Mouse (Mus musculus): ENCODE results near the gene Atrnl1.

DNA sequence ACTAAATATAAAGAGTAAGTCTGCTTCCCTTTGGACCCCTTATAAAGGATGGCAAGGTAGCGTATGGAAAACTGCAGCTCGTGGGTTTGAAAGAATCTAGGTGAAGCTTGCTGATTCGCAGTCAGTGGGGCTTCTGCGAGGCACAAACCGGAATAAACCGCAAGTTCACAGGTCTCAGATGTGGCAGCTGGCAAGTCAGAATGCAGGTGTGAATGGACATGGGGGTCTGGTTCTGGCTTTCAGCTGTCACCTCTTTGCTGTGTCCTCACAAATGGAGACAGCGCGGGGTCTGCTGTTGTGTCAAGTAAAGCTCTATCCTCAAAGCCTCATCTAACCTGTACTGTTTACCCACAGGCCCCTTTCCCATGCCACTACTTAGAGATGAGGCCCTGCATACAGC, 440.2 kb downstream of the Atrnl1 start:
- TF ChIP-seq CTCF (IDR thresholded peaks at IDR 0.05; ENCODE audit: extremely low read depth, insufficient read depth, low read length) (no peak), POLR2A (IDR thresholded peaks at IDR 0.05; ENCODE audit: extremely low read depth, insufficient read depth, low read length) (no peak)
